Mouse (Mus musculus): ENCODE data around the gene Ccin.

The Ccin gene

DNA sequence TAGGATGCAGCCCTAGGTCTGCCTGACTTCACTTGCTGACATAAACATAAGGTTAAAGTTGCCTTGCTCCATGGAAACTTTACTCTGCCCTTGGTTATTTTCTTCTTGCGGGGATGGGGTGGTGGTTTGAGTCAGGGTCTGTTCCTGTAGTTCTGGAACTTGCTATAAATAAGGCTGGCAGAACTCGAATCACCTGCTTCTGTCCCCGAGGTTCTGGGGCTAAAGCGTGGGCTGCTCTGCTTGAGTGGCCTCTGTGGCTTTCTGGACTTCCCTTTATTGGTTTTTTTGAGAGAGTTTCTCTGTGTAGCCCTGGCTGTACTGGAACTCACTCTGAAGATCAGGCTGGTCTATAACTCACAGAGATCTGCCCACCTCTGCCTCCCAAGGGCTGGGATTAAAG is 32.8 kb downstream of the Ccin start:
- DNase-seq, result no peak

DNA sequence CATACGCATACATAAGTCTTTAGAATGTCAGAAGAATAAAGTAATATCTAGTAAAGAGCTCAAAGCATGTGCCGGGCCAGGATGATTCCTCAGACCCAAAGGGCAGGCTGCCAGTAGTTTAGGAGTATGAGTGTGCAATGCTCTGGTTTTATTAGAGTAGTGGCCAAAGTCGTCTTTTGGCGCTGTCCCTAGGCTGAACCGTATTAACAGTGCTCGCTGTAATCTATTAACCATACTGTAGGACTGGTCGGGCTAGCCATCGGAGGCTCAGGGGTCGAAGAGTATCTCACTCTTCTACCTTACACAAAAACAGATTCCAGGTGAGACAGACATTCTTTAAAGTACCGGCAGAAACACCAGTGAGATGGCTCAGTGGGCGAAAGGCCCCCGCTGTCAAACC is 33.5 kb downstream of the Ccin start:
- DNase-seq, result no peak

DNA sequence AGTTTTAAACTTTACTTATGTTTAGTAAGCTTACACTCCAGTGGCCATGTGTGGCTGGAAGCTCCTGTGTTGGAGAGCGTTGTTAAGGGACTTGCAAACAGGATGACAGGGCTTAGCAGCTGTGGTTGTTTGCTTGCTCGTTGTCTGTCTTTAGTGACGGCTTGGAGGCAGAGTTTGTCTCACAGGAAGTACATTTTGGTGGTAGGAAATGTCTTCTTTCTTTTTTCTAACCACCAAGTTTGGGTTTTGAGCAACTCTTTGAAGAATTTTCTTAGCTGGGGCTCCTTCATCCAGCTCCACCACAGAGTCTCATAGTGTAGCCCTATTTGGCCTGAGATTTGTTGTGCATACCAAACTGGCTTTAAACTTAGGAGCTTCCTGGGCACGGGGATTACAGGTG is 39.0 kb downstream of the Ccin start:
- no peak for DNase-seq

DNA sequence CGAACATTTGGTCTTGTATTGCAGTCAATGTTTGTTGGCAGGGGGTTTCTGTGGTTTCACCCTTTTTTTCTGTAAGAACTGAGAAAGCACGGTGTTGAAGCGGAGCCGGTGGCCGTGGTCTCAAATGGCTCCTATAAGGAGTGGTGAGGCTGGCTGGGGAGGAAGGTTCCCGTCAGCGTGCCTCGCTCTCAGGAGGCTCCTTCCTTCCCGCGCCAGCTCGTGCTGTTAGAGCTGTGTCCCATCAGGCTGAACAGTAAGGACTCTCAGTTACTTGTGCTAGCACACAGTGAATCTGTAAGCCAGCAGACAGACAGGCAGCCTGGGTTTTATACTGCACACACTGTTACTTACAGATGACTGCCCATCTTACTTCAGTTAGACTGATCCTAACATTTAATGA is 39.5 kb downstream of the Ccin start:
- DNase-seq, result no peak

DNA sequence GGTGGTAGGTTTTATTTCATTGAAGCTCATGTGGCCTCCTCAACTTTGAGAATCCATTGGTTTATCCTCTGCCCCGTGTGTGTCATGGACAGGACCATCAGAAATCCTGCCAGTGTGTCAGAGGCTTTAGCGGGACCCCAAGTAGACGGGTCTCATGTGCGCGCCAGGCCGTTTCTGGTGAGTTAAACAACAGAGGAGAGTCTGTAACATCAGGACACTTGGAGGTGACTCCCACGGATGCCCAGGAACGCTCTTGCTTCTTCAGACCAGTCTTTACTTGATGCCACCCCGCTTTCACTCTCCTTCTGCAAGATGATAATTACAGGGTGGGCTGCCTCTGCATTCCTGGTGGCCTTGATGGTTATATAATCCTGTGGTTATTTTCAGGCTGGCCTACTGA is 40.4 kb downstream of the Ccin start:
- DNase-seq, result no peak

DNA sequence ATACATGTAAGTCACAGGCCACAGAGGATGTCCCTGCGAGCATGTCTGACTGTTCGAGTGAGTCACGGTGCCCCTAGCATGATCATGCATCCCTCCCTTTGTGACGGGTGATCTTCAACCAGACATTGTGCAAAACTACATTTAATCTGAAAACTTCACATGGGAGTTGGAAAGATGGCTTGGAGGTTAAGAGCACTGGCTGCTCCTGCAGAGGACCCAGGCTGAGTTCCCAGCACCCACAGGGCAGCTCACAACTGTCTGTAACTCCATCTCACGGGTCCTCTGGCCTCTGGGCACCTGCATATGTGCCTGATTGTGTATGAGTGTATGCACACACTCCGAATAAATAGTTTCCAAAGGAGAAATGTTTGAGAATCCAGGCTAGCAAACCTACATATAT is 41.0 kb downstream of the Ccin start:
- no peak for DNase-seq

GRCm38 (mm10) chr4:44025570-44025969 is 42.3 kb downstream of the Ccin start:
- DNase-seq, result no peak

DNA sequence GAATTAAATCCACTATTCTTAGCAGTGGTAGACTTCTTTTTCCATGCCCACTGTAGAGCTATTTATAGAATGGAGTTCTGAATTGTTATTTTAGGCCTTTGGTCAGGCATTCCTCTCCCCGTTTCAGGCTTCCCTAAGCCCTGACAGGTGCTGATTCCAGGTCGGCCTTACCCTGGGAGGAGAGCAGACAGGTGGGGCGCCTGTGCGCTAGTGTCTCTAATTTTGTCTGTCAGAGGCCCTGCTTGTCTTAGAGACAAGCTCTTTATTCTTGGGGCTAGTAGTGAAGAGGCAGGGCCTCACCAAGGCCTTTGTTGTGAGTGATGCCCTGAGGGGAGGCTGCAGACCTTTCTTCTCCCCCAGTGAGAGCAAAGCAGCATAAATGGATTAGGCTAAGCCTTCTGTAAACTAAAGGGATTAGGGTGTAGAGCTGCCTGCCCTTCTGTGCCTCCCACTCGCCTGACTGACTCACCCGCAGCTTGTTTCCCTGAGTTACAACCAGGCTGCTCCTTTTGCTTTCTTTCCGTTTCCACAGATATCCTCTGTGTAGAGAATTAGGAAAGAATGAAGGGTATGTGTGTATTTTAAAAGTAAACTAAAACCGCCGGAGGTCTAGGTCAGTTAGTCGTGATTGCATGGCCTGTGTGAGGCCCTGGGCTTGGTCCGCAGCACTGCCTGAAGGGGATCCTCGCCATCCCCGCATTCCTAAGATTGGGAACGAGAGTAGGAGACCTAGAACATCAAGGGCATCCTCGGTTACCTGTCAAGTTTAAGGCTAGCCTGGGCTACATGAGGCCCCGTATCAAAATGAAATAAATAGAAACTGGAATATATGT is 45.2 kb downstream of the Ccin start:
- DNase-seq, result peak; percentile 43

- peak; percentile 30 for DNase-seq
Measured at GRCm38 (mm10) chr4:44029661-44030066, 46.4 kb downstream of the Ccin start.

DNA sequence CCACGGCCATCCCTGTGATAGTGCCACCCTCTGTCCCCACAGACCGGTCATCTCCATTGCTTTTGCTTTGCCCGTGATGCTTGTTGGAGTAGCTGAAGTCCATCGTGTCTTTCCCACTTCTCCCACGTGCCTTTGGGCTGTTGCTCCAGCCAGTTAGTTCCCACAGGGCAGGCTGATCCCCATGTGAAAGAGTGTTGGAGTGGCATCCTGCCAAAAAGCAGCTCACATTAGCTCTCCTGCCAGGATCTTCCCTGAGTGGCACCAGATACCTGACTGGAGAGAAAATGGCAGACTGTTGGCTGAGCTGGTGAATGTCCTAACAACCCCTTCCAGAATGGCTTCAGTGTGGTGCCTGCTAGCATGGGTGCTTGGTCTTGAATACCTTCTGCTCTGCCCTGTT is 48.2 kb downstream of the Ccin start:
- no peak for DNase-seq

All from right cerebral cortex, postnatal 14 days (tissue).